Mouse (Mus musculus) ES-E14 (cell line): ENCODE results near the gene Unc13b. TPM values are rescaled to one million over a fixed set of nuclear protein-coding genes. Genes with fewer than 3 reads are reported as not detected.
A peak's percentile ranks its signal among the peaks of the same experiment; 100 is the strongest.

ENCODE experiments used
- DNase-seq: peaks from one replicate; pipeline ENCODE4 v3.0.0-alpha.2; 2013; ENCODE audit warnings: low read depth, low spot score
- H3K27ac ChIP-seq: 2 replicates; pipeline ENCODE4 v1.5.1; 2012; ENCODE audit warnings: low read depth, mild to moderate bottlenecking, low read length, moderate library complexity, mixed read lengths; ENCODE audit not compliant: poor library complexity, insufficient read depth, severe bottlenecking
- H3K36me3 ChIP-seq: 2 replicates; pipeline ENCODE4 v1.6.1; 2012; ENCODE audit warnings: mild to moderate bottlenecking, low read length, moderate library complexity, mixed read lengths; ENCODE audit not compliant: control insufficient read depth, poor library complexity, insufficient read depth, severe bottlenecking
- H3K4me1 ChIP-seq, 2 experiments: fragments of 150-350 bp in 1 of 2; sonication (generic) in 1 of 2; 2 replicates each; pipeline ENCODE4 v1.6.1; 2012; ENCODE audit warnings: low read length in 2 of 2, mild to moderate bottlenecking in 1 of 2, mixed read lengths in 1 of 2; ENCODE audit not compliant: control insufficient read depth in 2 of 2, insufficient read depth in 2 of 2, poor library complexity in 1 of 2
- H3K4me3 ChIP-seq, 2 experiments: fragments of 150-350 bp in 1 of 2; sonication (generic) in 1 of 2; 2 replicates each; pipeline ENCODE4 v1.5.1; 2012; ENCODE audit warnings: low read length in 2 of 2, low read depth in 1 of 2, mild to moderate bottlenecking in 1 of 2, mixed read lengths in 1 of 2; ENCODE audit not compliant: insufficient read depth in 1 of 2, poor library complexity in 1 of 2, severe bottlenecking in 1 of 2
- H3K9ac ChIP-seq: 2 replicates; pipeline ENCODE4 v1.6.1; 2012; ENCODE audit warnings: low read depth, mild to moderate bottlenecking, low read length, mixed read lengths; ENCODE audit not compliant: poor library complexity, insufficient read depth, severe bottlenecking
- H3K9me3 ChIP-seq: fragments of 150-350 bp; sonication (generic); 2 replicates; pipeline ENCODE4 v1.6.1; 2012; ENCODE audit warnings: low read depth, mild to moderate bottlenecking, low read length; ENCODE audit not compliant: control insufficient read depth, insufficient read depth
- CHD2 ChIP-seq: IDR thresholded peaks from 2 replicates; pipeline ENCODE4 v1.6.1; 2014; ENCODE audit warnings: mild to moderate bottlenecking, low read depth, low read length, inconsistent platforms
- HCFC1 ChIP-seq: IDR thresholded peaks from 2 replicates; pipeline ENCODE4 v1.6.1; 2012; ENCODE audit warnings: low read length, inconsistent platforms, borderline replicate concordance; ENCODE audit not compliant: insufficient read depth
- MAFK ChIP-seq: IDR thresholded peaks from 2 replicates; pipeline ENCODE4 v1.6.1; 2014; ENCODE audit warnings: mild to moderate bottlenecking, low read depth, low read length, inconsistent platforms; ENCODE audit not compliant: insufficient read depth
- ZC3H11A ChIP-seq: IDR thresholded peaks from 2 replicates; pipeline ENCODE4 v1.6.1; 2012; ENCODE audit warnings: low read depth, mild to moderate bottlenecking, inconsistent platforms, low read length, borderline replicate concordance
- ZNF384 ChIP-seq: IDR thresholded peaks from 2 replicates; pipeline ENCODE4 v1.6.1; 2012; ENCODE audit warnings: low read depth, low read length, inconsistent platforms
- in situ Hi-C, 2 experiments: fragments of 600-800 bp; cut with MboI; formaldehyde crosslinking; loops; one replicate each; pipeline ENCODE4 v1.15.1; 2025; ENCODE audit warnings: low sequenced_read_pairs in 2 of 2, inconsistent platforms in 1 of 2; ENCODE audit not compliant: unreplicated experiment in 2 of 2
- total RNA-seq: library from RNA; depleted of rRNA; stranded (reverse); fragments of 300-350 nt; gene quantifications from 2 replicates; pipeline ENCODE4 v1.2.3, GENCODE M21; 2012

Unc13b gene
- total RNA-seq, 1 experiment, result 13.3 TPM

DNA sequence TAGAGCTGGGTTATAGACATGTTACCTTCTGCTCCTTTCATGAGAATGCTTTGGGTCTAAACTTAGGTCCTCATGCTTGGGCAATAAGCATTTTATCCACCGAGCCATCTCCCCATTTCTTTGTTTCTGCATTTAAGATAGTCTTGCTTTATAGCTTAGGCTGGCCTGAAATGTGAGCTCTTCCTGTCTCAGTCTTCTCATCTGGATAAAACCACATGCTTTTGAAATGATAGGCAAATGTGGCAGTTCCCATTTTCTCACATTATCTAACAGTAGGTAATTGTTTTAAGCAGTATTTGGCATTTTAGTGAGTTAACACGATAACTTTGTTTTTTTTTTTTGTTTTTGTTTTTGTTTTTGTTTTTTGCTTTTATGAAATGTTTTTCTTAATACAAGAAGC, 31.2 kb downstream of the Unc13b start:
- Histone ChIP-seq H3K4me1 (no peaks in the 10 kb centered on the region), H3K27ac (no peak overlapping the region), H3K9ac (no peak overlapping the region), H3K9me3 (no peaks in the 10 kb centered on the region), H3K36me3 (no peaks in the 10 kb centered on the region), H3K4me3 (no peak overlapping the region)
- DNase-seq, result no peak
- in situ Hi-C loops, result no loop called here
- no peak for TF ChIP-seq HCFC1
- no peak for TF ChIP-seq ZC3H11A
- TF ChIP-seq MAFK, result no peak
- TF ChIP-seq ZNF384, result no peak
- TF ChIP-seq CHD2, result no peak

GRCm38 (mm10) chr4:43091183-43091582, 32.4 kb downstream of the Unc13b start:
- in situ Hi-C loops, result no loop called here

DNA sequence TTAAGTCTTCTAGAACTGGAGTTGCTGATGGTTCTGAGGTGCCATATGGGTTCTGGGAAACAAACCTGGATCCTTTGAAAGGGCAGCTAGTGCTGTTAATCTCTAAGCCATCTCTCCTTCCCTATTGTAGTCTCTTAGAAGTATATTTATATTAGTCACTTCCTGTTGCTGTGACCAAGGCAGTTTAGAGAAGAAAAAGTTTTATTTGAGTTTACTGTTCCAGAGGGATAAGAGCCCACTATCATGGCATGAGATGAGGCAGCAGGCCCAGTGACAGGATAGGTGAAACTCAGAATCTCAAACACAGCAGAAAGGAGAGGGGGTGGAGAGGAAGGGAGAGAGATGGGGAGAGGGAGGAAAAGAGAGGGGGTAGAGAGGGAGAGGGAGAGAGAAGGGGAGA, 54.7 kb downstream of the Unc13b start:
- Histone ChIP-seq H3K27ac (no peak overlapping the region), H3K4me3 (no peak overlapping the region), H3K36me3 (no peaks in the 10 kb centered on the region), H3K9me3 (no peaks in the 10 kb centered on the region), H3K9ac (no peak overlapping the region), H3K4me1 (no peaks in the 10 kb centered on the region)
- no peak for DNase-seq
- in situ Hi-C loops, result no loop called here
- TF ChIP-seq CHD2 (no peak), ZNF384 (no peak), MAFK (no peak), HCFC1 (no peak), ZC3H11A (no peak)

More at GRCm38 (mm10) chr4:43091183-43091582, 32.4 kb downstream of the Unc13b start:
- Histone ChIP-seq H3K4me1 (no peaks in the 10 kb centered on the region), H3K9ac (no peak overlapping the region), H3K27ac (no peak overlapping the region), H3K4me3 (no peak overlapping the region), H3K36me3 (no peaks in the 10 kb centered on the region), H3K9me3 (no peaks in the 10 kb centered on the region)
- DNase-seq, result no peak
- TF ChIP-seq ZC3H11A (no peak), HCFC1 (no peak), CHD2 (no peak), MAFK (no peak), ZNF384 (no peak)

DNA sequence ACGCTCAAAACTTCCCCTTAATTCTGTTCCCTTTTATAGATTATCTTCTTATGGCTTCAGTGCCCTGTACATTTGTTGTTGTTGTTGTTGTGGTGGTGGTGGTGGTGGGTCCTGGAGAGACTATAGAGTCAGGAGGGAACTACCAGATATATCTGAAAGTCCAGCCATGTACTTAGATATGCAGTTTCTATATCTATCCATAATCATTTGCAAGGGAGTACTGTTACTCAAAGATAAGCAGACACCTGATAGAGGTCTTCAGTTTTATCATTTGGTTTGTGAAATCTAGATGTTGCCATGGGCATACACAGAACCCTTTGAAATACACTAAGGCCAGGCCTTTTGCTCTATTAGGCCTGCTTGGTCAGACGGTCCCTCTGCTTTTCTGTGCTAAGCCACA, 55.8 kb downstream of the Unc13b start:
- Histone ChIP-seq H3K36me3 (no peaks in the 10 kb centered on the region), H3K4me3 (no peak overlapping the region), H3K9ac (no peak overlapping the region), H3K27ac (no peak overlapping the region), H3K4me1 (no peaks in the 10 kb centered on the region), H3K9me3 (no peaks in the 10 kb centered on the region)
- TF ChIP-seq HCFC1 (no peak), ZC3H11A (no peak), CHD2 (no peak), MAFK (no peak), ZNF384 (no peak)
- in situ Hi-C loops, result no loop called here
- DNase-seq, result no peak

DNA sequence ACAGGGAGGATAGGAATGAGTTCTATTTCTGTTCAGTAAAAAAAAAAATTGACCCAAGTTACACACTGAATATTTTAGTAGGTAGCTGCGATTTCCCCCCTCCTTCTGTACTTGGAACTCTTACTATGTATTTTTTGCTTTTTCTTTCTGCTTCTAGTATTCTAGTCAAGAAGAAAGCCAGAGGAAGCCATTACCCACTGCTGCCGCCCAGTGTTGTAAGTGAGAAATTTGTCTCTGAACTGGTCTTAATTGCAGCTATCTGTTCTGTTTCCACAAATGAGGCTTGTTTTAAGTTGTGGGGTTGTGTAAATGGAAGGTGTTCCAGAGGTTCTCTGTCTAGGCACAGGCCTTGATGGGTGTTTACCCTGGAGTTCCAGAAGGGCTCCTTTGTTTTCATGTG, 56.2 kb downstream of the Unc13b start:
- peak; percentile 25 for DNase-seq
- H3K9ac ChIP-seq, result no peak overlapping the region
- no peak for TF ChIP-seq ZNF384
- TF ChIP-seq ZC3H11A, result no peak
- TF ChIP-seq MAFK, result no peak
- no peak for TF ChIP-seq HCFC1
- TF ChIP-seq CHD2, result no peak
- H3K4me1 ChIP-seq, result no peaks in the 10 kb centered on the region
- no peaks in the 10 kb centered on the region for H3K9me3 ChIP-seq
- no peak overlapping the region for H3K27ac ChIP-seq
- no peak overlapping the region for H3K4me3 ChIP-seq
- in situ Hi-C loops, result no loop called here
- H3K36me3 ChIP-seq, result no peaks in the 10 kb centered on the region
